Mouse (Mus musculus) liver, embryonic 16.5 days (tissue): ENCODE results near the gene Gnao1. TPM values are rescaled to one million over a fixed set of nuclear protein-coding genes. Genes with fewer than 3 reads are reported as not detected.

ENCODE experiments used
- ATAC-seq: fragments of 200-750 bp; cut with Nextera tagmentation; 2 replicates; pipeline ENCODE4 v1.8.0; 2017; ENCODE audit warnings: low read depth, mild to moderate bottlenecking, moderate number of reproducible peaks, moderate library complexity
- H3K27ac ChIP-seq: fragments of 300-500 bp; sonication (generic); 2 replicates; pipeline ENCODE4 v1.5.1; 2014; ENCODE audit warnings: mild to moderate bottlenecking, low read length
- H3K27me3 ChIP-seq: fragments of 300-500 bp; sonication (generic); 2 replicates; pipeline ENCODE4 v1.6.1; 2014; ENCODE audit warnings: low read depth, low read length, mixed read lengths; ENCODE audit not compliant: control insufficient read depth, insufficient read depth
- H3K36me3 ChIP-seq: fragments of 300-500 bp; sonication (generic); 2 replicates; pipeline ENCODE4 v1.6.1; 2014; ENCODE audit warnings: mild to moderate bottlenecking; ENCODE audit not compliant: control insufficient read depth, insufficient read depth
- H3K4me1 ChIP-seq: fragments of 300-500 bp; sonication (generic); 2 replicates; pipeline ENCODE4 v1.6.1; 2014; ENCODE audit warnings: low read depth, low read length, mixed read lengths; ENCODE audit not compliant: control insufficient read depth
- H3K4me2 ChIP-seq: fragments of 300-500 bp; sonication (generic); 2 replicates; pipeline ENCODE4 v1.6.1; 2014; ENCODE audit warnings: low read depth, low read length, mixed read lengths
- H3K4me3 ChIP-seq: fragments of 300-500 bp; sonication (generic); 2 replicates; pipeline ENCODE4 v1.5.1; 2014; ENCODE audit warnings: low read depth, mild to moderate bottlenecking, low read length
- H3K9ac ChIP-seq: fragments of 300-500 bp; sonication (generic); 2 replicates; pipeline ENCODE4 v1.6.1; 2014; ENCODE audit warnings: low read depth, low read length
- H3K9me3 ChIP-seq: fragments of 300-500 bp; sonication (generic); replicated peaks from 2 replicates; pipeline ENCODE4 v1.6.1; 2016; ENCODE audit warnings: low read length; ENCODE audit not compliant: control insufficient read depth
- WGBS: fragments of 180-500 bp; shearing (Covaris S2); extraction: QIAGEN DNeasy Blood & Tissue Kit; methylation state at CpG from one replicate; pipeline ENCODE4 v1.1.7; 2014; ENCODE audit not compliant: insufficient replicate concordance; 5-methylcytosine and 5-hydroxymethylcytosine counted together
- polyA plus RNA-seq: library from polyadenylated mRNA; unstranded; fragments of >200 nt; fragmentation: Nextera tagmentation; extraction: Ambion mirVana; gene quantifications from 2 replicates; pipeline ENCODE4 v1.2.1, GENCODE M21; 2015

The Gnao1 gene
- polyA plus RNA-seq, 1 experiment from 2014 or later: 0.33 TPM

- no peak overlapping the region for H3K4me2 ChIP-seq
- no peak overlapping the region for H3K27ac ChIP-seq
- no peak for ATAC-seq
- no peak overlapping the region for H3K9ac ChIP-seq
- WGBS: 52% methylated on average over 11 of the region's 11 CpGs
- no peaks in the 10 kb centered on the region for H3K4me1 ChIP-seq
- H3K27me3 ChIP-seq: no peaks in the 10 kb centered on the region
- no peaks in the 10 kb centered on the region for H3K36me3 ChIP-seq
- H3K4me3 ChIP-seq: no peak overlapping the region
- no peaks in the 10 kb centered on the region for H3K9me3 ChIP-seq
Observed at GRCm38 (mm10) chr8:93940542-93941423, 131.0 kb downstream of the Gnao1 start.

GRCm38 (mm10) chr8:93941636-93942054 is 131.9 kb downstream of the Gnao1 start:
- ATAC-seq: no peak
- Histone ChIP-seq H3K27me3 (no peaks in the 10 kb centered on the region), H3K36me3 (no peaks in the 10 kb centered on the region), H3K9ac (no peak overlapping the region), H3K4me3 (no peak overlapping the region), H3K4me2 (no peak overlapping the region), H3K27ac (no peak overlapping the region), H3K9me3 (no peaks in the 10 kb centered on the region), H3K4me1 (no peaks in the 10 kb centered on the region)
- WGBS: 51% methylated on average over 4 of the region's 4 CpGs

GRCm38 (mm10) chr8:93945781-93946180 is 136.0 kb downstream of the Gnao1 start:
- 63% methylated on average over 4 of the region's 4 CpGs for WGBS
- ATAC-seq: no peak
- no peaks in the 10 kb centered on the region for H3K36me3 ChIP-seq

GRCm38 (mm10) chr8:93946397-93946796 is 136.6 kb downstream of the Gnao1 start:
- 0 out of 2 replicates have a peak, but pooled peaks have one; percentile 24 for ATAC-seq
- Histone ChIP-seq H3K4me2 (no peak overlapping the region), H3K4me3 (no peak overlapping the region), H3K4me1 (no peaks in the 10 kb centered on the region), H3K27ac (no peak overlapping the region), H3K9me3 (no peaks in the 10 kb centered on the region), H3K36me3 (no peaks in the 10 kb centered on the region), H3K9ac (no peak overlapping the region), H3K27me3 (no peaks in the 10 kb centered on the region)
- 78% methylated on average over 1 of the region's 1 CpGs for WGBS

More at GRCm38 (mm10) chr8:93945781-93946180, 136.0 kb downstream of the Gnao1 start:
- H3K27me3 ChIP-seq: no peaks in the 10 kb centered on the region
- no peak overlapping the region for H3K9ac ChIP-seq
- no peak overlapping the region for H3K4me2 ChIP-seq
- H3K27ac ChIP-seq: no peak overlapping the region
- H3K9me3 ChIP-seq: no peaks in the 10 kb centered on the region
- no peaks in the 10 kb centered on the region for H3K4me1 ChIP-seq
- no peak overlapping the region for H3K4me3 ChIP-seq

GRCm38 (mm10) chr8:93950133-93950532 is 140.4 kb downstream of the Gnao1 start:
- WGBS: 66% methylated on average over 14 of the region's 14 CpGs
- Histone ChIP-seq H3K4me2 (no peak overlapping the region), H3K36me3 (no peaks in the 10 kb centered on the region), H3K4me1 (no peaks in the 10 kb centered on the region), H3K27me3 (no peaks in the 10 kb centered on the region), H3K9me3 (no peaks in the 10 kb centered on the region), H3K27ac (no peak overlapping the region), H3K4me3 (no peak overlapping the region), H3K9ac (no peak overlapping the region)
- ATAC-seq: no peak

GRCm38 (mm10) chr8:93952511-93952910 is 142.7 kb downstream of the Gnao1 start:
- no peak overlapping the region for H3K9ac ChIP-seq
- WGBS: 74% methylated on average over 9 of the region's 9 CpGs
- H3K4me2 ChIP-seq: no peak overlapping the region
- no peak overlapping the region for H3K27ac ChIP-seq
- no peaks in the 10 kb centered on the region for H3K4me1 ChIP-seq
- no peaks in the 10 kb centered on the region for H3K36me3 ChIP-seq
- H3K4me3 ChIP-seq: no peak overlapping the region
- no peak for ATAC-seq
- H3K27me3 ChIP-seq: no peaks in the 10 kb centered on the region
- H3K9me3 ChIP-seq: no peaks in the 10 kb centered on the region

- no peaks in the 10 kb centered on the region for H3K27me3 ChIP-seq
- H3K4me1 ChIP-seq: no peaks in the 10 kb centered on the region
- no peak overlapping the region for H3K27ac ChIP-seq
- no peaks in the 10 kb centered on the region for H3K36me3 ChIP-seq
- H3K9me3 ChIP-seq: no peaks in the 10 kb centered on the region
- no peak overlapping the region for H3K4me3 ChIP-seq
- ATAC-seq: no peak
- H3K4me2 ChIP-seq: no peak overlapping the region
- 65% methylated on average over 9 of the region's 9 CpGs for WGBS
- no peak overlapping the region for H3K9ac ChIP-seq
Observed at GRCm38 (mm10) chr8:93958402-93958801, 148.6 kb downstream of the Gnao1 start.

- WGBS: 63% methylated on average over 6 of the region's 6 CpGs
- H3K9me3 ChIP-seq: no peaks in the 10 kb centered on the region
- ATAC-seq: no peak
- H3K27ac ChIP-seq: no peak overlapping the region
- H3K36me3 ChIP-seq: no peaks in the 10 kb centered on the region
- no peaks in the 10 kb centered on the region for H3K4me1 ChIP-seq
- H3K4me2 ChIP-seq: no peak overlapping the region
- H3K9ac ChIP-seq: no peak overlapping the region
- H3K4me3 ChIP-seq: no peak overlapping the region
- no peaks in the 10 kb centered on the region for H3K27me3 ChIP-seq
Observed at GRCm38 (mm10) chr8:93960909-93961308, 151.1 kb downstream of the Gnao1 start.

- Histone ChIP-seq H3K4me3 (no peak overlapping the region), H3K9ac (no peak overlapping the region), H3K36me3 (peaks cover 19% of the 10 kb centered on the region), H3K9me3 (no peaks in the 10 kb centered on the region), H3K4me1 (0 out of 2 replicates have a peak, but pooled peaks cover 3% of the 10 kb centered on the region), H3K4me2 (no peak overlapping the region), H3K27me3 (no peaks in the 10 kb centered on the region), H3K27ac (no peak overlapping the region)
- no peak for ATAC-seq
- WGBS: 57% methylated on average over 6 of the region's 6 CpGs
Observed at GRCm38 (mm10) chr8:93968293-93968692, 158.5 kb downstream of the Gnao1 start.
